Mouse (Mus musculus) lung, postnatal 0 days (tissue): ENCODE measurements at regions not wholly inside any gene's neighbourhood (a gene's known extent, or its start where the extent isn't known, plus 50 kb on each side); places are given as distances from the start of the nearest gene placed in this dataset.

ENCODE experiments used
- CTCF ChIP-seq: IDR thresholded peaks from 2 replicates; pipeline ENCODE4 v1.5.1; 2016; ENCODE audit warnings: antibody characterized with exemption, mild to moderate bottlenecking
- EP300 ChIP-seq: IDR thresholded peaks from 2 replicates; pipeline ENCODE4 v1.6.1; 2016; ENCODE audit warnings: antibody characterized with exemption, mild to moderate bottlenecking, control low read depth

DNA sequence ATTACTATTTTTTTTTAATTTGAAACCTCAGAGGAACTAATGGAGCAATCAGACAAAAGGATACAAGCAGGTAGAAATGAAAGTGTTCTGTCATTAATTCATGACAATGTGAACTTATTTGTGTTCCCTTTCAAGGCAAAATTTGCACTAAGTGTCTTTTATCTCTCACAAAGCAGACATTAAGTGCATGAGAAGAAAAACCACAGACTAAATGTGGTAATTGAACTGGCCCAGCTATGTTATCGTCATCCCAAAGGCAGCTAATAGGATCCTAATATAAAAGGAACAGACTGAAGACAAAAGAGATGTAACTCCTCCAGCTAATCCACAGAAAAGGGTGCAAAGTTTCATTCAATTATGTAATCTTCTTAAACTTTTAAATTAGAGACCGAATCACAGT lies 487.0 kb downstream of the Wdr20rt start:
- no peak for TF ChIP-seq CTCF
- no peak for TF ChIP-seq EP300
